Comparison of ENCODE assay signal across 13 mouse cellular contexts in genomic region chr4:22342816-22343573, GRCm38 (mm10). TPM values are rescaled to one million over a fixed set of nuclear protein-coding genes. Genes with fewer than 3 reads are reported as not detected.
DNase-seq lines count a peak whose midpoint lies in the region; ATAC-seq and TF ChIP-seq lines count a peak whose summit lies in the region.
"Had no signal": no experiment of that assay in that cellular context is flagged by ENCODE, and none has a peak within 500 bp of the region (broad histone marks: within the 10 kb centered on the region; RNA-seq: fewer than 3 reads in every experiment).

No protein-coding gene starts in this region.

- H3K9me3 ChIP-seq in hindbrain, postnatal 0 days (ENCODE audit: low read length), result no peaks in the 10 kb centered on the region
- no peaks in the 10 kb centered on the region for H3K9me3 ChIP-seq in hindbrain, embryonic 10.5 days
- no peaks in the 10 kb centered on the region for H3K9me3 ChIP-seq in lung, embryonic 14.5 days (ENCODE audit: low read depth, low read length)

- no peak overlapping the region for H3K4me3 ChIP-seq in hindbrain, postnatal 0 days (ENCODE audit: low read length)
- H3K4me3 ChIP-seq in hindbrain, embryonic 10.5 days, result no peak overlapping the region
- no peak overlapping the region for H3K4me3 ChIP-seq in lung, embryonic 14.5 days (ENCODE audit: low read depth, low read length)
- H3K4me3 ChIP-seq: erythroblast, embryonic 14.5 days had no signal

- no peak for TF ChIP-seq CTCF in hindbrain, postnatal 0 days (IDR thresholded peaks at IDR 0.05; ENCODE audit: low read depth)
- no peak for TF ChIP-seq CTCF in lung, embryonic 14.5 days (IDR thresholded peaks at IDR 0.05; ENCODE audit: low read depth)

- H3K27ac ChIP-seq in hindbrain, postnatal 0 days, result no peak overlapping the region
- no peak overlapping the region for H3K27ac ChIP-seq in hindbrain, embryonic 10.5 days
- no peak overlapping the region for H3K27ac ChIP-seq in lung, embryonic 14.5 days (ENCODE audit: low read depth)
- H3K27ac ChIP-seq: macrophage had no signal

- no peaks in the 10 kb centered on the region for H3K27me3 ChIP-seq in hindbrain, postnatal 0 days (ENCODE audit: insufficient read depth, low read length)
- H3K27me3 ChIP-seq in hindbrain, embryonic 10.5 days (ENCODE audit: insufficient read depth, poor library complexity, severe bottlenecking), result no peaks in the 10 kb centered on the region
- H3K27me3 ChIP-seq in lung, embryonic 14.5 days (ENCODE audit: insufficient read depth, low read length), result no peaks in the 10 kb centered on the region

- H3K4me1 ChIP-seq in hindbrain, postnatal 0 days (ENCODE audit: insufficient read depth, low read length), result no peaks in the 10 kb centered on the region
- H3K4me1 ChIP-seq in hindbrain, embryonic 10.5 days (replicated peaks), result no peaks in the 10 kb centered on the region
- no peaks in the 10 kb centered on the region for H3K4me1 ChIP-seq in lung, embryonic 14.5 days (ENCODE audit: insufficient read depth)

- no peak for ATAC-seq in hindbrain, postnatal 0 days
- peak; percentile 56; the same call in 1 of the 2 replicates for ATAC-seq in lung, embryonic 14.5 days (ENCODE audit: insufficient read depth)

- peak; percentile 14 to 29 for DNase-seq in cerebellum, adult 18-20 months
- no peak for DNase-seq in cerebellum, adult 9-10 months
- DNase-seq in hindbrain, postnatal 0 days (ENCODE audit: low spot score), result peak; percentile 26
- DNase-seq in hindbrain, embryonic 10.5 days (ENCODE audit: low spot score), result no peak
- peak; percentile 49 for DNase-seq in lung, embryonic 14.5 days
- DNase-seq in lung, adult 18-20 months, result no peak
- DNase-seq in brain, adult 2 months (ENCODE audit: low read depth, low spot score), result peak; percentile 29
- DNase-seq in thymus, postnatal 10 days (ENCODE audit: low spot score in 2 of 2), result no peak
- DNase-seq: heart, postnatal 36 days; retina, postnatal 1 day; spleen, adult 18-20 months had no signal

- H3K9ac ChIP-seq in hindbrain, postnatal 0 days (replicated peaks; ENCODE audit: low read length), result no peak overlapping the region
- no peak overlapping the region for H3K9ac ChIP-seq in lung, embryonic 14.5 days

- no peaks in the 10 kb centered on the region for H3K36me3 ChIP-seq in hindbrain, postnatal 0 days (ENCODE audit: insufficient read depth, low read length)
- H3K36me3 ChIP-seq in hindbrain, embryonic 10.5 days, result no peaks in the 10 kb centered on the region
- no peaks in the 10 kb centered on the region for H3K36me3 ChIP-seq in lung, embryonic 14.5 days (ENCODE audit: insufficient read depth)

- H3K4me2 ChIP-seq in hindbrain, postnatal 0 days (ENCODE audit: low read depth, low read length), result no peak overlapping the region
- H3K4me2 ChIP-seq in lung, embryonic 14.5 days, result no peak overlapping the region

- WGBS in hindbrain, postnatal 0 days, result 56% methylated on average over 8 of the region's 8 CpGs
- 84% methylated on average over 8 of the region's 8 CpGs for whole genome bisulfite sequencing in hindbrain, embryonic 10.5 days
- WGBS in lung, embryonic 14.5 days, result 64% methylated on average over 8 of the region's 8 CpGs

RNA-seq across cellular contexts. Expression of gene Fbxl4, which starts 14.3 kb away (rescaled TPM):
- 29.3 and 39.2 TPM in 2 replicates for total RNA-seq in hindbrain, postnatal 0 days (2014; rRNA removed)
- 16.3 and 18.9 TPM in 2 replicates for polyA plus RNA-seq in hindbrain, postnatal 0 days (2015; fragmentation: Nextera tagmentation; extraction: Ambion mirVana)
- polyA plus RNA-seq in hindbrain, embryonic 10.5 days (2016; fragmentation: Nextera tagmentation; extraction: Ambion mirVana), result 6.9 and 9.2 TPM in 2 replicates
- 10.2 and 11.5 TPM in 2 replicates for polyA plus RNA-seq in lung, embryonic 14.5 days (2014; fragmentation: Nextera tagmentation; extraction: Ambion mirVana)

Comparison
In these comparisons a context has a peak if more than half of its experiments do, and no peak if none do; other contexts are left out.
1. DNase-seq: peak in cerebellum, adult 18-20 months (2 of 2), hindbrain, postnatal 0 days (single experiment), lung, embryonic 14.5 days (single experiment) and brain, adult 2 months (single experiment); none in cerebellum, adult 9-10 months (single experiment), hindbrain, embryonic 10.5 days (single experiment), lung, adult 18-20 months (0 of 2) and thymus, postnatal 10 days (0 of 2).